Mouse (Mus musculus) liver, postnatal 0 days (tissue): ENCODE measurements around the gene Cd59b. TPM values are rescaled to one million over a fixed set of nuclear protein-coding genes. Genes with fewer than 3 reads are reported as not detected.
"Not testable (repeated sequence)": the region's sequence is repeated elsewhere in the genome, so short reads cannot be mapped to it uniquely, and the experiment has no call there.

Experiments
- ATAC-seq: fragments of 200-750 bp; cut with Nextera tagmentation; 2 replicates; pipeline ENCODE4 v1.8.0; 2017; ENCODE audit warnings: mild to moderate bottlenecking, moderate library complexity
- DNase-seq: peaks from one replicate; pipeline ENCODE4 v3.0.0-alpha.2; 2016
- H3K27ac ChIP-seq: fragments of 300-500 bp; sonication (generic); 2 replicates; pipeline ENCODE4 v1.5.1; 2014; ENCODE audit warnings: antibody characterized with exemption, moderate library complexity, mild to moderate bottlenecking, low read depth
- H3K27me3 ChIP-seq: fragments of 300-500 bp; sonication (generic); 2 replicates; pipeline ENCODE4 v1.6.1; 2014; ENCODE audit warnings: low read length, control low read depth, mixed read lengths; ENCODE audit not compliant: insufficient read depth
- H3K36me3 ChIP-seq: fragments of 300-500 bp; sonication (generic); replicated peaks from 2 replicates; pipeline ENCODE4 v1.6.1; 2014; ENCODE audit warnings: mild to moderate bottlenecking, control low read depth, low read length, moderate library complexity, mixed read lengths; ENCODE audit not compliant: insufficient read depth
- H3K4me1 ChIP-seq: fragments of 300-500 bp; sonication (generic); 2 replicates; pipeline ENCODE4 v1.6.1; 2014; ENCODE audit warnings: antibody characterized with exemption, mild to moderate bottlenecking, control low read depth; ENCODE audit not compliant: insufficient read depth
- H3K4me2 ChIP-seq: fragments of 300-500 bp; sonication (generic); 2 replicates; pipeline ENCODE4 v1.6.1; 2014; ENCODE audit warnings: low read depth, mild to moderate bottlenecking, low read length, moderate library complexity, mixed read lengths
- H3K4me3 ChIP-seq: fragments of 300-500 bp; sonication (generic); 2 replicates; pipeline ENCODE4 v1.5.1; 2014; ENCODE audit warnings: low read depth, low read length
- H3K9ac ChIP-seq: fragments of 300-500 bp; sonication (generic); replicated peaks from 2 replicates; pipeline ENCODE4 v1.6.1; 2014; ENCODE audit warnings: mild to moderate bottlenecking, moderate library complexity
- H3K9me3 ChIP-seq: fragments of 300-500 bp; sonication (generic); 2 replicates; pipeline ENCODE4 v1.6.1; 2016; ENCODE audit warnings: mild to moderate bottlenecking, control low read depth, low read length, mixed read lengths
- CTCF ChIP-seq: sonication (generic); IDR thresholded peaks from 2 replicates; pipeline ENCODE4 v1.5.1; 2016; ENCODE audit warnings: antibody characterized with exemption, low read depth
- EP300 ChIP-seq: IDR thresholded peaks from 2 replicates; pipeline ENCODE4 v1.6.1; 2016; ENCODE audit warnings: antibody characterized with exemption, low read depth, mild to moderate bottlenecking
- WGBS: fragments of 180-500 bp; shearing (Covaris S2); extraction: QIAGEN DNeasy Blood & Tissue Kit; methylation state at CpG from one replicate; pipeline ENCODE4 v1.1.7; 2014; ENCODE audit not compliant: insufficient replicate concordance; 5-methylcytosine and 5-hydroxymethylcytosine counted together
- polyA plus RNA-seq: library from polyadenylated mRNA; unstranded; fragments of >200 nt; fragmentation: Nextera tagmentation; extraction: Ambion mirVana; gene quantifications from 2 replicates; pipeline ENCODE4 v1.2.1, GENCODE M21; 2015

Gene Cd59b
- polyA plus RNA-seq, 1 experiment from 2014 or later = 4.4 TPM

DNA sequence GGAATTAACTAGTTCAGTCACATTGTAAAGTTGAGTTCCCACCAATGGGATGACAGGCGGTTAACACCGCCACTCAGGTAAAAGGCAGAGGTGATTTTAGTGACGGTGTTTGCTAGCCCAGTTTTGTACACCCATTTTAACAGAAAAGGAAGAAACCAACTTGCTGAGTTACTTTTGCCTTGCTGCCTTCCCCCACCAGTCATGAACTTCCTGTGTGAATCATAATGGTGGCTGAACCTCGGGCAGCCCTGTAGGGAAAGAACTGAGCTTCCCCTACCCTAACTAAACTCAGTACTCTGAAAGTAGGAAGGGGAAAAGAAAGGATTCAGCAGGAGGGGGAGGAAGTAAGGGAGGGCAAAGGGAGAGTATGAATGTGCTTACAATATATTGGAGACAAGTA lies 40.4 kb downstream of the Cd59b start:
- no peak for DNase-seq
- Histone ChIP-seq H3K4me3 (no peak overlapping the region), H3K36me3 (peaks cover 4% of the 10 kb centered on the region; the same call in 1 of the 2 replicates), H3K9ac (no peak overlapping the region), H3K4me2 (no peak overlapping the region), H3K27me3 (no peaks in the 10 kb centered on the region), H3K9me3 (no peaks in the 10 kb centered on the region), H3K27ac (0 out of 2 replicates have a peak overlapping the region, but pooled peaks have one; percentile 55), H3K4me1 (peaks cover 14% of the 10 kb centered on the region; the same call in 1 of the 2 replicates)
- no peak for TF ChIP-seq CTCF
- no peak for TF ChIP-seq EP300
- WGBS = 74% methylated on average over 4 of the region's 4 CpGs
- ATAC-seq = no peak

DNA sequence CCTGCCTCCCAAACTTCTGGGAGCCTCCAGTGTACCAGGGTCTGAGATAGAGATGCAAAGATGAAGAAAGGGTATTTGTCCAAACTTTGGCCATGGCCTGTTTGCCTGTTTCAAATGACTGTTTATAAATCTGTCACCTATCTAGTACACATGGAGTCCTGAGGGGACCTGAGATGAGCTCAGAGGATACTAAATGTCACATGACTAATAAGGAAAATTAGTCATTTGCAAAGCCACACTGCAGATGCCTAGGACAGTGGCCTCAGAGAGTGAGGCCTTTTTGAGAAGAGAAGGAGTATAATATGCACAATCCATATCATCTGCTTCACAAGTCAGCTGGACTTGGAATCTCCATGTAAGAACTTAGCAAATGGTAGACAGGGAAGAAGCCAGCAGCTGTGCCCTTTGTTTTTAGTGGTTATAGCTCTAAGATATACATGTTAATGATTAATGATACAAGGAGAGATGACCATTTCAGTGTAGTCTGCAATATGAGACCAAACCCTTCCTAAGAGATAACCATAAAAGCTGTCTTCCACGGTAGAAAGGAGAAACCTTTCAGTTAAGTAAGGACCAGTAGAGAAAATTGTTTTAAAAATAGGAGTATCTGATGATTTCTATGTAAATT lies 41.6 kb downstream of the Cd59b start:
- WGBS = no CpG with 5 or more reads among the region's 1 CpGs
- DNase-seq, H3K4me2 ChIP-seq, H3K27me3 ChIP-seq, H3K36me3 ChIP-seq, H3K9me3 ChIP-seq, H3K4me3 ChIP-seq, H3K9ac ChIP-seq, H3K27ac ChIP-seq: not testable (repeated sequence)
- ATAC-seq = peak; percentile 40
- H3K4me1 ChIP-seq = peaks cover 13% of the 10 kb centered on the region; the same call in 1 of the 2 replicates

DNA sequence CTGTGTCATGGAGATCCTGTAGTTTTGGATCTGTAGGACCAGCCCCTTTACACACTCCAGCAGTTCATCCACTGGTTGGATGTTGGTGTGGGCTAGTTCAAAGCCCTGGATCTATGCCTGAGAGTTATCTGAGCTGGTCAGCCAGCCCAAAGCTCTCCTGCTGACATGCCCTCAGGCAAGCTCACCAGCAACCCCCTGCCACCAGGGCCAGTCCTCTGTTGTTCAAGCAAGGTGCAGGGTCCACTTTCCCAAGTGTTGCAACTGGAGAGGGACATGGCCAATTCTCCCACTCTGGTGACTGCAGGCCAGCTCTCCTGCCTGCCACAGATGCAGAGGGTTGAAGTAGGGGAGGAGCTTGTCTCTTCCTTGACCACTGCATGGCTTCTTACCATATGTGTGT lies 43.9 kb downstream of the Cd59b start:
- not testable (repeated sequence) for H3K4me3 ChIP-seq, H3K9me3 ChIP-seq, H3K4me2 ChIP-seq, H3K27me3 ChIP-seq, H3K36me3 ChIP-seq, H3K9ac ChIP-seq
- Histone ChIP-seq H3K27ac (peak overlapping the region; percentile 50), H3K4me1 (peaks cover 11% of the 10 kb centered on the region; the same call in 1 of the 2 replicates)
- ATAC-seq = peak; percentile 91
- peak; percentile 52 for DNase-seq

DNA sequence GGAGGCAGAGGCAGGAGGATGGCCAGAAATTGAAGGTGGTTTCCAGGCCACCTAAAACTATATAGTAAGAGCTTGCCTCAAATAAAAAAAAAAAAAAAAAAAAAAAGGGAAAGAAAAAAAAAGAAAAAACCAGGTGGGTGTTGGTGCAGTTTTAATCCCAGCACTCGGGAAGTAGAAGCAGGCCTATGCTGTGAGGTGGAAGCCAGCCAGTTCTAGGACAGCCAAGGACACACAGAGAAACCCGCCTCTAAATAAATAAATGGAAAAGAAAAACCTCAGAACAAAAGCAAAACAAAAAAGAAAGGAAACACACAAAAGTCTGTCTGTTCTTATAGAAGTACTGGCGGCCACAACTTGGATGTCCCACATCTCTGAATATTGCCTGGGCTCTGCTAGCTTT lies 45.2 kb downstream of the Cd59b start:
- Histone ChIP-seq H3K9ac (no peak overlapping the region), H3K27me3 (no peaks in the 10 kb centered on the region), H3K4me1 (peaks cover 6% of the 10 kb centered on the region), H3K4me2 (no peak overlapping the region), H3K36me3 (peaks cover 4% of the 10 kb centered on the region), H3K4me3 (no peak overlapping the region), H3K27ac (no peak overlapping the region), H3K9me3 (no peaks in the 10 kb centered on the region)
- WGBS = 71% methylated on average over 3 of the region's 3 CpGs
- TF ChIP-seq EP300 (no peak), CTCF (no peak)
- ATAC-seq = no peak
- no peak for DNase-seq

- H3K27ac ChIP-seq = not testable (repeated sequence)
Measured at GRCm38 (mm10) chr2:104117173-104117572, 47.5 kb downstream of the Cd59b start.

GRCm38 (mm10) chr2:104119097-104119496 lies 49.4 kb downstream of the Cd59b start:
- H3K9ac ChIP-seq = no peak overlapping the region
- H3K4me2 ChIP-seq = no peak overlapping the region
- H3K4me3 ChIP-seq = no peak overlapping the region
- no peak for TF ChIP-seq EP300
- TF ChIP-seq CTCF = no peak
- DNase-seq = no peak
- no peaks in the 10 kb centered on the region for H3K9me3 ChIP-seq
- H3K27ac ChIP-seq = no peak overlapping the region; the same call in 1 of the 2 replicates
- H3K36me3 ChIP-seq = peaks cover 4% of the 10 kb centered on the region; the same call in 1 of the 2 replicates
- H3K4me1 ChIP-seq = peaks cover 25% of the 10 kb centered on the region
- H3K27me3 ChIP-seq = no peaks in the 10 kb centered on the region
- no peak for ATAC-seq
- WGBS = 83% methylated on average over 1 of the region's 1 CpGs

More at GRCm38 (mm10) chr2:104117173-104117572, 47.5 kb downstream of the Cd59b start:
- H3K27me3 ChIP-seq, H3K36me3 ChIP-seq, H3K9ac ChIP-seq, H3K9me3 ChIP-seq, H3K4me2 ChIP-seq, DNase-seq, H3K4me3 ChIP-seq: not testable (repeated sequence)
- peaks cover 18% of the 10 kb centered on the region for H3K4me1 ChIP-seq
- ATAC-seq = peak; percentile 8; the same call in 1 of the 2 replicates
- peak; percentile 57; the same call in 1 of the 2 replicates for TF ChIP-seq EP300

DNA sequence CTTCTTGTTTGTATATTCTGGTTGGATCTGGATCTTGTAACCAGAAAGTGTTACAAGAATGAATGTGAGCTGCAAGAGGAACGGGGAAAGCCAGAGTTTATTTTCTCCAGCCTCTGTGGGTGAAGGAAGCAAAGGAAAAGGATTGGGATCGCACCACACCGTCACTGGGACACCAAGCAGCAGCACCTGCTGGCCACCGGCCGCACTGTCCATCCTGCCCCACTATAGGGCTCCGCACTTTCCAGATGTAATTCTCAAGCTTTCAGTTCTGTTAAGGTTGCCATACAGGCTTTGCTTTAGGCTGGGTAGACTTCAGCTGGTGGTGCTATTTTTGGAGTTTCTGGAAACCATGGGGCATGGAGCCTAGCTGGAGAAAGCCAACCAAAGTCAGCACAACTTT lies 50.7 kb downstream of the Cd59b start:
- peak; percentile 32 for DNase-seq
- peaks cover 25% of the 10 kb centered on the region for H3K4me1 ChIP-seq

More for the DNA sequence above, 50.7 kb downstream of the Cd59b start:
- no peaks in the 10 kb centered on the region for H3K27me3 ChIP-seq
- TF ChIP-seq EP300 (no peak), CTCF (peak; percentile 45)
- peaks cover 4% of the 10 kb centered on the region; the same call in 1 of the 2 replicates for H3K36me3 ChIP-seq
- no peak overlapping the region for H3K4me3 ChIP-seq
- H3K27ac ChIP-seq = peak overlapping the region; percentile 97; the same call in 1 of the 2 replicates
- H3K4me2 ChIP-seq = no peak overlapping the region
- no peaks in the 10 kb centered on the region for H3K9me3 ChIP-seq
- no peak for ATAC-seq
- 72% methylated on average over 6 of the region's 6 CpGs for WGBS
- H3K9ac ChIP-seq = no peak overlapping the region
